Mouse (Mus musculus): ENCODE data around the gene Ang. TPM values are rescaled to one million over a fixed set of nuclear protein-coding genes. Genes with fewer than 3 reads are reported as not detected.

Gene Ang
- polyA plus RNA-seq, 1 experiment from 2014 or later: 4.1 TPM

- Histone ChIP-seq H3K9me3 (replicated peaks) (no peaks in the 10 kb centered on the region), H3K36me3 (no peaks in the 10 kb centered on the region), H3K27me3 (no peaks in the 10 kb centered on the region), H3K4me1 (replicated peaks) (no peaks in the 10 kb centered on the region), H3K4me3 (no peak within 1 kb of the TSS), H3K4me2 (no peak within 1 kb of the TSS), H3K27ac (no peak within 1 kb of the TSS), H3K9ac (no peak within 1 kb of the TSS)
- 81% methylated on average over 3 of the region's 3 CpGs for WGBS
- no peak for ATAC-seq (replicated peaks; ENCODE audit: insufficient number of reproducible peaks, insufficient read depth, low FRiP score, low read depth)
Observed at GRCm38 (mm10) chr14:51074335-51074734, 16.6 kb upstream of the Ang start, which contains the start of gene Olfr750. TSS of gene Olfr750 (minus strand) at chr14:51074435.

- 0 out of 2 replicates have a peak, but pooled peaks cover 4% of the 10 kb centered on the region for H3K27me3 ChIP-seq
- ATAC-seq (replicated peaks; ENCODE audit: insufficient number of reproducible peaks, insufficient read depth, low FRiP score, low read depth): no peak
- no peak overlapping the region for H3K9ac ChIP-seq
- H3K27ac ChIP-seq: no peak overlapping the region
- peaks cover 13% of the 10 kb centered on the region for H3K4me1 ChIP-seq (replicated peaks)
- no peaks in the 10 kb centered on the region for H3K36me3 ChIP-seq
- no peak overlapping the region for H3K4me2 ChIP-seq
- no peak overlapping the region for H3K4me3 ChIP-seq
- no peaks in the 10 kb centered on the region for H3K9me3 ChIP-seq (replicated peaks)
- WGBS: 79% methylated on average over 1 of the region's 1 CpGs
Observed at GRCm38 (mm10) chr14:51079180-51079579, 11.8 kb upstream of the Ang start.

- Histone ChIP-seq H3K9me3 (replicated peaks) (no peaks in the 10 kb centered on the region), H3K4me2 (no peak overlapping the region), H3K9ac (no peak overlapping the region), H3K27me3 (0 out of 2 replicates have a peak, but pooled peaks cover 4% of the 10 kb centered on the region), H3K36me3 (no peaks in the 10 kb centered on the region), H3K27ac (no peak overlapping the region), H3K4me1 (replicated peaks) (peaks cover 13% of the 10 kb centered on the region), H3K4me3 (no peak overlapping the region)
- 86% methylated on average over 2 of the region's 2 CpGs for WGBS
- ATAC-seq (replicated peaks; ENCODE audit: insufficient number of reproducible peaks, insufficient read depth, low FRiP score, low read depth): no peak
Observed at GRCm38 (mm10) chr14:51081035-51081434, 9.9 kb upstream of the Ang start.

- H3K27me3 ChIP-seq: 0 out of 2 replicates have a peak, but pooled peaks cover 4% of the 10 kb centered on the region
- H3K36me3 ChIP-seq: no peaks in the 10 kb centered on the region
- peak overlapping the region; percentile 62 for H3K9ac ChIP-seq
- no peak overlapping the region for H3K27ac ChIP-seq
- WGBS: 3% methylated on average over 40 of the region's 40 CpGs
- peaks cover 13% of the 10 kb centered on the region for H3K4me1 ChIP-seq (replicated peaks)
- no peaks in the 10 kb centered on the region for H3K9me3 ChIP-seq (replicated peaks)
- H3K4me3 ChIP-seq: peak overlapping the region; percentile 55
- peak overlapping the region; percentile 83 for H3K4me2 ChIP-seq
- peak; percentile 51; the same call in 1 of the 2 replicates for ATAC-seq (replicated peaks; ENCODE audit: insufficient number of reproducible peaks, insufficient read depth, low FRiP score, low read depth)
Observed at GRCm38 (mm10) chr14:51082599-51083581, 8.1 kb upstream of the Ang start.

GRCm38 (mm10) chr14:51083805-51084204 lies 7.1 kb upstream of the Ang start:
- Histone ChIP-seq H3K9ac (no peak overlapping the region), H3K36me3 (no peaks in the 10 kb centered on the region), H3K27ac (no peak overlapping the region), H3K27me3 (0 out of 2 replicates have a peak, but pooled peaks cover 4% of the 10 kb centered on the region), H3K9me3 (replicated peaks) (no peaks in the 10 kb centered on the region), H3K4me3 (peak overlapping the region; percentile 55), H3K4me2 (peak overlapping the region; percentile 83), H3K4me1 (replicated peaks) (peaks cover 16% of the 10 kb centered on the region)
- no peak for ATAC-seq (replicated peaks; ENCODE audit: insufficient number of reproducible peaks, insufficient read depth, low FRiP score, low read depth)
- 19% methylated on average over 7 of the region's 7 CpGs for WGBS

GRCm38 (mm10) chr14:51085086-51085485 lies 5.9 kb upstream of the Ang start:
- Histone ChIP-seq H3K4me3 (no peak overlapping the region), H3K4me1 (replicated peaks) (peaks cover 16% of the 10 kb centered on the region), H3K27me3 (0 out of 2 replicates have a peak, but pooled peaks cover 4% of the 10 kb centered on the region), H3K9ac (no peak overlapping the region), H3K36me3 (no peaks in the 10 kb centered on the region), H3K9me3 (replicated peaks) (no peaks in the 10 kb centered on the region), H3K4me2 (no peak overlapping the region), H3K27ac (no peak overlapping the region)
- 70% methylated on average over 2 of the region's 2 CpGs for WGBS
- no peak for ATAC-seq (replicated peaks; ENCODE audit: insufficient number of reproducible peaks, insufficient read depth, low FRiP score, low read depth)

GRCm38 (mm10) chr14:51085911-51086310 lies 5.0 kb upstream of the Ang start:
- H3K4me1 ChIP-seq (replicated peaks): peaks cover 16% of the 10 kb centered on the region
- H3K4me2 ChIP-seq: no peak overlapping the region
- H3K9ac ChIP-seq: no peak overlapping the region
- H3K4me3 ChIP-seq: no peak overlapping the region
- H3K9me3 ChIP-seq (replicated peaks): no peaks in the 10 kb centered on the region
- ATAC-seq (replicated peaks; ENCODE audit: insufficient number of reproducible peaks, insufficient read depth, low FRiP score, low read depth): no peak
- no peak overlapping the region for H3K27ac ChIP-seq
- 0 out of 2 replicates have a peak, but pooled peaks cover 4% of the 10 kb centered on the region for H3K27me3 ChIP-seq
- no peaks in the 10 kb centered on the region for H3K36me3 ChIP-seq
- WGBS: 80% methylated on average over 4 of the region's 4 CpGs

GRCm38 (mm10) chr14:51087762-51088161 lies 3.2 kb upstream of the Ang start:
- Histone ChIP-seq H3K4me3 (peak overlapping the region; percentile 89), H3K27ac (peak overlapping the region; percentile 87; the same call in 1 of the 2 replicates), H3K36me3 (no peaks in the 10 kb centered on the region), H3K4me2 (peak overlapping the region; percentile 88), H3K4me1 (replicated peaks) (peaks cover 23% of the 10 kb centered on the region), H3K27me3 (no peaks in the 10 kb centered on the region), H3K9me3 (replicated peaks) (no peaks in the 10 kb centered on the region), H3K9ac (peak overlapping the region; percentile 68; the same call in 1 of the 2 replicates)
- WGBS: 22% methylated on average over 9 of the region's 9 CpGs
- no peak for ATAC-seq (replicated peaks; ENCODE audit: insufficient number of reproducible peaks, insufficient read depth, low FRiP score, low read depth)

GRCm38 (mm10) chr14:51088166-51088969 lies 2.6 kb upstream of the Ang start:
- peak overlapping the region; percentile 89 for H3K4me3 ChIP-seq
- peak overlapping the region; percentile 87 for H3K27ac ChIP-seq
- no peaks in the 10 kb centered on the region for H3K9me3 ChIP-seq (replicated peaks)
- ATAC-seq (replicated peaks; ENCODE audit: insufficient number of reproducible peaks, insufficient read depth, low FRiP score, low read depth): 0 out of 2 replicates have a peak, but pooled peaks have one; percentile 11
- H3K27me3 ChIP-seq: no peaks in the 10 kb centered on the region
- peaks cover 20% of the 10 kb centered on the region for H3K4me1 ChIP-seq (replicated peaks)
- peak overlapping the region; percentile 68 for H3K9ac ChIP-seq
- H3K4me2 ChIP-seq: peak overlapping the region; percentile 88
- under 1% methylated on average over 23 of the region's 23 CpGs for WGBS
- no peaks in the 10 kb centered on the region for H3K36me3 ChIP-seq

GRCm38 (mm10) chr14:51088970-51089673 lies 1.8 kb upstream of the Ang start:
- peaks cover 19% of the 10 kb centered on the region; the same call in 1 of the 2 replicates for H3K4me1 ChIP-seq (replicated peaks)
- WGBS: under 1% methylated on average over 34 of the region's 34 CpGs
- no peaks in the 10 kb centered on the region for H3K36me3 ChIP-seq
- no peaks in the 10 kb centered on the region for H3K27me3 ChIP-seq
- H3K27ac ChIP-seq: peak overlapping the region; percentile 87
- H3K9ac ChIP-seq: peak overlapping the region; percentile 68
- ATAC-seq (replicated peaks; ENCODE audit: insufficient number of reproducible peaks, insufficient read depth, low FRiP score, low read depth): peak; percentile 89
- peak overlapping the region; percentile 89 for H3K4me3 ChIP-seq
- peak overlapping the region; percentile 88 for H3K4me2 ChIP-seq
- H3K9me3 ChIP-seq (replicated peaks): no peaks in the 10 kb centered on the region
